Mouse (Mus musculus) induced T-regulatory cell, adult 2 months (primary cell): ENCODE results near the gene Gimap8.
"Not testable (repeated sequence)": the region's sequence is repeated elsewhere in the genome, so short reads cannot be mapped to it uniquely, and the experiment has no call there.

Experiments
- DNase-seq: peaks from one replicate; pipeline ENCODE4 v3.0.0-alpha.2; 2012; ENCODE audit warnings: low read depth

Gene Gimap8

GRCm38 (mm10) chr6:48678391-48678790 is 31.4 kb downstream of the Gimap8 start:
- DNase-seq: peak; percentile 69

DNA sequence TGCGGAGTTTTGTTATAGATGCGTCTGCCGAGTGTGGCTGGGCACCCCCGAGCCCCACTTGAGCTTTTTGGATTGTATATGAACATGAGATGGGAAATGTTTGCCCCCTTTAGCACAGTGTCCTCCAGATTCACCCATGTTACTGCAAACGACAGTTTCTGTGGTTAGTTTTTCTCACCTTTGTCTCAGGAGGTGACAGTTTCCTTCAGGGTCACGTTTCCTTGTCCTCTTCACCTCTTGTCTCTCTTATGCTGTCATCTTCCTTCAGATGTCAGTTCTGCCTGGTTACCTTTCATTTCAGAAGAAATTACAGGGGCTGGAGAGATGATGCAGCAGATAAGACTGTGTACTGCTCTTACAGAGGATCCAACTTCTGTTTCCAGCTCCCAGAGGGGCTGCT is 32.7 kb downstream of the Gimap8 start:
- peak; percentile 87 for DNase-seq

DNA sequence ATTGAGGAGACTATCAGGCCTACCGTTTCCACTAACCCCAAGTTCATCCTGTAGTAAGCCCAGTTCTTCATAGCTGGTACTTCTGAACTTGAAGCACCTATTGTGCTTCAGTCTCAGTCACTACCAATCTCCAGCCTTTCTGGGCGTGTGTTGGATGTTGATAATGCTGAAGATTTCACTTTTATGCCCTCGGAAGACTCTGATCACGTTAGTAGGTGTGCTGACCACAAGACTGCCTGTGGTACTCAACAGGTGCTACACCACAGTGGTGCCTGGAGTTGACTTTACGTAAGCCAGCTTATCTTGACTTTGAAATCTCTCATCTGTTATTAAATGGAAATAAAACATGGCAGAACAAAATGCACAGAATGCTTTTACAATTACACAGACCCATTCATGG is 33.4 kb downstream of the Gimap8 start:
- peak; percentile 93 for DNase-seq

- DNase-seq: peak; percentile 91
Observed at GRCm38 (mm10) chr6:48681472-48682090, 34.5 kb downstream of the Gimap8 start.

DNA sequence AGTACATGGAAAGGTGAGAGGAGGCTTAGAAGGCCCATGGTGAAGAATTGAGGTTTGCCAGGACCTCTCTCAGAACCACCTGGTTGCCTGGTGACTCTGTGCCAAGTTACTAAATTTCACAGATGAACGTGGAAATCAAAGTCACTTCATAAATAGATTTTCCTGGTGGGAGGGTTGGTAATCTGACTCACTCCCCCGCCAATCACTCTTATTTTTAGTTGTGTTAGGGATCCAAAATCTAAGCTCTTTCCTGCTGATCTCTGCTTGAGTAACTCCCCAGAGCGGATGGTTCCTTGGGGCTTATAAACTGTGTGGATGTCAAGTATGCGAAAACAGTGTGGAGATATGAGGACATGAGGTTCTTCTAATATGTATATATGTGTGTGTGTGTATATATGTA is 35.2 kb downstream of the Gimap8 start:
- DNase-seq: peak; percentile 67

GRCm38 (mm10) chr6:48683263-48683821 is 36.3 kb downstream of the Gimap8 start:
- not testable (repeated sequence) for DNase-seq

DNA sequence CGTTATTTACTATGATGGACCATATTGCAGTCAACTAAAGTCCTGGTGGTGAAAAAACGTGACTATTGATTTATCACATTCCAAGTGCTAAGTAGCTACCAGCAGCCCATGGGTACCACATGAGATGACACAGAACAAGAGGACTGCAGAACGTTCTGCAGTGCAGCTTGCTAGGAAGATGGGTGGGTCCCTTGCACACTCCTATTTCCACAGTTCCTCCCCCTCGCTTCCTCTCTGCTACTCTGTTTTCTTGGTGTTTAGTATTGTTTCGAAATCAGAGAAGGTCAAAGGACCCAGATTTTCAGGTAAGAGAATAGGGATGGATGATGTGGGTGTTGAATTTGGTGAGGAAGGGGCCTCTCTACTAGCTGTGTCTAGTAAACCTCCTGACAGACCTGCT is 37.3 kb downstream of the Gimap8 start, which contains the start of gene Gimap4:
Gimap4 (plus strand) TSS at position 231 of the 400 bp plus-strand sequence.
- peak; percentile 84 for DNase-seq

- no peak for DNase-seq
Observed at GRCm38 (mm10) chr6:48684806-48685205, 37.8 kb downstream of the Gimap8 start.

DNA sequence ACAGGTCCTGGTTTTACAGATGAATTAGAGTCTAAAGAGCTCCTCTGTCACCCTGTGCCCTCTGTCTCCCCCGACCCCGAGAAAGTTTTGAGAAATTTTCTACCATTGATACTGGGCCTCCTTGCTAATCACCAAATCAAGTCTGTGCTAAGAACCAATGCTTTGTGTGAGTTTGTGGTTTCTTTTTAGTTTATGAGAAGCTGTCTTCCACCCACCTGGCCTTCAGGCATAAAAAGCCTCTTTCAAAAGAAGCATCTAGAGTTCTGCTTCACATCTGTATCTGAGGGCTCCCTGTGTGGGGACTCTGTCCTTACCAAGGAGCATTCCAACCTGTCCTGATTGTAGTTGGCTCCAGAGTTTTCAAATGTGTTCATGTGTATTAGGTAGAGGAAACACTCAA is 38.2 kb downstream of the Gimap8 start:
- peak; percentile 69 for DNase-seq

GRCm38 (mm10) chr6:48685694-48686665 is 38.9 kb downstream of the Gimap8 start:
- peak; percentile 72 for DNase-seq

DNA sequence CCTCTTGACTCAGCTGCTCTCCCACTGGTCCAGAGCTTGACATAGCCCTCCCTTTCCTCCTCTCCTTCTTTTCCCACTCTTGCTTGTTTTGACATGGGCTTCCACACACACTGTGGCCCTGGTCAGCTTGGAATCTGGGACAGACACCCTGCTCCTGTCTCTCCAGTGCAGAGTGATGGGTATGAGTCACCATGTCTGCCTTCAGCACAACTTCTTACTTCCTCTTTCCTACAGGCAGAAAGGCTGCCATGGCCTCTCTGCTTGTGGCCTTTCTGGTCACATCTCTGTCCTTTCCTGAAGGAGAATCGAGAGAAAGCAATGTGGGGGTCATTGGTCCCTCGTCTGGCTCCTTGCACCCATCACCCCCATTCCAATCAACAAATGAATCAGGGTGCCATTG is 40.0 kb downstream of the Gimap8 start:
- peak; percentile 68 for DNase-seq

GRCm38 (mm10) chr6:48689320-48689719 is 42.3 kb downstream of the Gimap8 start:
- peak; percentile 69 for DNase-seq

- no peak for DNase-seq
Observed at GRCm38 (mm10) chr6:48692962-48693361, 45.9 kb downstream of the Gimap8 start.

DNA sequence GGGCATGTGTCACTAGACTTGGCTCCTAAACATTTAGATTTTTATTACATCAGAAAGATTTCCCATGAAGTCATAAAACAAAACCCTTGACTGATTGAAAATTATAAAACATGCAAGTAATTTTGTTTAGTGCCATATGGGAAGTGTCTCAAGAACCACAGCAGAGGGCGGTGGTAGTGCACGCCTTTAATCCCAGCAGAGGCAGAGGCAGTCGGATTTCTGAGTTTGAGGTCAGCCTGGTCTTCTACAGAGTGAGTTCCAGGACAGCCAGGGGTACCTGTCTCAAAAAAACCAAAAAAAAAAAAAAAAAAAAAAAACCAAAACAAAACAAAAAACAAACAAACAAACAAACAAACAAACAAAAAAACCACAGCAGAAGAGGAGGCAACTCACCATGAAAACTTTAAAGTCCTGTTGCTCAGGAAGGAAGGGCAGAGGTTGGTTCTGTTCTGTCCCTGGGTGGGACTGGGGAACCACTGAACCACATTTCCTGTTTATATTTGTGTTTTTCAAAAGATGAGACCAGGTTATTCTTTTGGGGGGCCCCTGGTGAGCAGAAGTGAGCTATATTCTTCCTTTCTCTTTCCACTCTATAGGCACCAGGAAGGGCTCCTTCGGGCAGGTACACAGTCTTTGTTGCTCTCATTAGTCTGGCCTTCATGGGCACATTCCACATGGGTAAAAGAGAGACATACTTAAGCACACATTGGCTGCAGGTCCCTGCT is 50.0 kb downstream of the Gimap8 start:
- DNase-seq: peak; percentile 82

DNA sequence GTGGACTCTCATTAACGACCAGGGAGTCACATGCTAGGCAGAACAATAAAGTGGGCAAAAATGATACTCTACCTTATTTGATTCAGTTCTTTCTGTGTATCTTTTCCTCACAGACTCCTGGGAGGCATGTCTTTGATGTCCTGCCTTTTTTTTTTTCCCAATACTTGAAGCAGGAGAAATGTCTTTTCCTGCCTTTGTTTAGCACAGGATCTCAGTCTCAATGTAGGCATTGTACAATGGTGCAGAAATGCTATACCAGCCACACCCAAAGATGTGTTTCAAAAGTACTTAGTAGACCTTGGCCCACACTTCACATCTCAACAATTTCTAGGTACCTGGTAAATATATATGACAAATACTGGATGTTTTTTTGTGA is 50.5 kb downstream of the Gimap8 start:
- DNase-seq: no peak

DNA sequence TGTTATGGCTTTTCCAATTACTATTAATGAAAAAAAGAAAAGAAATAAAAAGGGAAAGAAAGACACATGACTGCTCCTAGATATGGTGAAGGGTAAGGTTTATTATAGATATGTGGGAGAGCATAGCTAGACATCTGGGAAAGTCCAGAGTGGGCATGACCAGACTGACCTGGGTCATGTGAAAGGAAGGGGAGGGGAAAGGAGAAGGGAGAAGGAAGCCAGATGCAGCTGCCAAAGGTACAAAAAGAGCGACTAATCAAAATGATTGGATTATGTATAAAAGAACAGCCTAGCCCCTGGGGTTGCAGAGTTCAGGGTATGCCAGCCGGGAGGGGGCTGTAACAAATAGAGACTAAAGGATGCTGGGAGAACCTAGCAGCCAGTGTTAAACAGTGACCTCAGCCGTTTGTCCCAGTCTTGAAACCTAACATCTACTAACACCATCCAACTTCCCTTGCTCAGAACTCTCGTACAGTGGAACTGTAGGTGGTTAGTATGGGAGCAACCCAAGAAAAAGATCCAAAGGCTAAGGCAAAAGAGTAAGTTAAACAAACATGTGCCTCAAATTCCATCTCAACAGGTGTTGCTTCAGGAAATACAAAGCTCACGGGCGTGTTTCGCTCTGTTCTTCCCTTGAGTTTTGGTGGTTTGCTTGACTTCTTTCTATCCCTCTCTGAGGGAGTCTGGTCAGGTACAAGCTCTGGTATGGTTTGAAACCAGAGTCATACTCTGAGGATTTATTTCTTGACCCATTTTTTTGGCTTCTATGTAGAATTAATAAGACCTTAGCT is 51.2 kb downstream of the Gimap8 start:
- peak; percentile 61 for DNase-seq

GRCm38 (mm10) chr6:48698888-48699287 is 51.9 kb downstream of the Gimap8 start:
- peak; percentile 58 for DNase-seq

DNA sequence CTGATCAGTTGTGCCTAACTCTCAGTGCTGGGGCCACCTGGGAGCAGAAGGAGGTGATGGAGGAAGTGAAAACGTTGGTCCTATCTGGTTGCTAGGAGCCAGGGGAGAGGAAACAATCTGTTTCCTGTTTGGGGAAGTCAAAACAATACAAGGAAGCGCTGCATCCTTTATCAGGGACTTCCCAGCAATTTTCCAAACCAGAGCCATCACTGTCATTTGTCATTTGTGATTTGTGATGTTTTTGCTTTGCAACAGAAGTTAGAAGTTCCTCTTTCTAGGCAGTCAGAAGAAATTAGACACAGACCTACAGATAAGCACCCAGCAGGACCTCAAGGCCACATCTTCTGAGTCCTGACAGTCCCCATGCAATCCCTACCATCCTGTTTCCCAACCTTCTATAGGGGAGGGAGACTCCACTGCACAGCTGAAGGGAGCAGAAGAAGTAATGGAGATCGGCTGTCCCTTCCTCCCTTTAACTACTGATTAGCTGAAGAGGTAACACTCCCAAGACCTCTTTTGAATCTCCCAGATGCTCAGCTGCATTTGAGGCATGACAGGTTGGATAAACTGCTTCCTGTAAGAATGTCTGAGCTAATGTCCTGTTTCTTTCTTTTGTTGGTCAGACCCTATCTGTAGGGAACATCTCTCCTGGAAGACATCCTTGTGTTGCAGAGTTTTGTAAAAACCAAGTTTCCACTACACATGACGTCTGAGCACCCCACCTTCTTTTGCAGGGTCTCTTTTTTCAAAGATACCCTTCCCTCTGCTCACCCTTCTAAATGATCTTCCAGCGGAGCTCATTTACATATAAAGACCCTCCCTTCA is 53.4 kb downstream of the Gimap8 start:
- peak; percentile 81 for DNase-seq

DNA sequence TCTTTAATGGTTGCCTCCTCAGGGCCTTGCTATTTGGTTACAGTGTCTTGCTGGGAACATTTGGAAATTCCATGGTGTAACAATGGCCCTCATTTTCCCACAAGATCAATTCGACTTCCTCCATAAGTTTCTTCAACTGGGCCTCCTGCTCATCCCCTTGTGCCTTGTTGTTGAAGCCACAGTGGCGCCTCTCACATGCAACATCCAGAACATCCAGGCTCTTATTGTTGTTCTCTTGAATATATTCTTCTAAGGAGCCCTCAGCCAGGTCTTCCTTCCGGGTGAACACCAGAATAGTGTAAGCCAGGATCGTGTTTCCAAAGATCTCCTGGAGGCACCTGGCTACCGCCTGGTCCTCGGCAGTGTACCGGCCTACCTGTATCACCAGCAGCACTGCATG is 55.1 kb downstream of the Gimap8 start:
- DNase-seq: no peak

DNA sequence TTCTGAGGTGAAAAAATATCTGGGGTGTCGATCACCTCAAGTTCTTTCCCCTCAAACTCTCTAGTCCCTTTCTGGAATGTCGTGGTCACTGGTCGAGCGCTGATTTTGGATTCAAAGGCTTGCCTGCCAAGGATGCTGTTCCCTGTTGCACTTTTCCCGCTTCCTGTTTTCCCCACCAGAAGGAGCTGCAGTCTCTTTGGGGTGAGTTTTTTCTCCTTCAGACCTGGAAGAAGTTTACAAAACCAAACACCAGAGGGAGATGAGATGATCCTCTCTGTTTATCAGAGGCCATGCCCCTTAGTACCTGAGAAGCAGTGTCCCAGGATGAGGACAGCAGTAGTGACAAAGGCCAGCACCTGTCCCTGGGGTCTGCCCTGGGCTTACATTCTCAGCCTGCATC is 55.6 kb downstream of the Gimap8 start:
- DNase-seq: no peak
